13 mouse cellular contexts compared by ENCODE assay signal in genomic region chr8:124340360-124341068, GRCm38 (mm10).
DNase-seq lines count a peak whose midpoint lies in the region; ATAC-seq and TF ChIP-seq lines count a peak whose summit lies in the region.
"Had no signal": no experiment of that assay in that cellular context is flagged by ENCODE, and none has a peak within 500 bp of the region (broad histone marks: within the 10 kb centered on the region; RNA-seq: fewer than 3 reads in every experiment).

No protein-coding gene starts in this region.

- 58% methylated on average over 17 of the region's 17 CpGs for WGBS in kidney, adult 2 months
- 69% methylated on average over 17 of the region's 17 CpGs for WGBS in neural tube, embryonic 12.5 days
- WGBS in neural tube, embryonic 15.5 days = 58% methylated on average over 17 of the region's 17 CpGs
- WGBS in hindbrain, postnatal 0 days = 52% methylated on average over 17 of the region's 17 CpGs
- WGBS in stomach, postnatal 0 days = 83% methylated on average over 17 of the region's 17 CpGs

- H3K9ac ChIP-seq in neural tube, embryonic 12.5 days = no peak overlapping the region
- H3K9ac ChIP-seq in neural tube, embryonic 15.5 days (replicated peaks) = no peak overlapping the region
- no peak overlapping the region for H3K9ac ChIP-seq in hindbrain, postnatal 0 days (replicated peaks; ENCODE audit: low read length)
- no peak overlapping the region for H3K9ac ChIP-seq in stomach, postnatal 0 days (ENCODE audit: low read length)

- H3K27me3 ChIP-seq in kidney, adult 2 months (replicated peaks; ENCODE audit: control insufficient read depth, insufficient read depth, low read length) = no peaks in the 10 kb centered on the region
- H3K27me3 ChIP-seq in neural tube, embryonic 12.5 days (replicated peaks) = no peaks in the 10 kb centered on the region
- no peaks in the 10 kb centered on the region for H3K27me3 ChIP-seq in neural tube, embryonic 15.5 days (replicated peaks)
- no peaks in the 10 kb centered on the region for H3K27me3 ChIP-seq in hindbrain, postnatal 0 days (ENCODE audit: insufficient read depth, low read length)
- no peaks in the 10 kb centered on the region for H3K27me3 ChIP-seq in stomach, postnatal 0 days (ENCODE audit: control insufficient read depth, insufficient read depth, low read length)
- H3K27me3 ChIP-seq: megakaryocyte, embryonic 14.5 days had no signal

- no peak for TF ChIP-seq CTCF in kidney, adult 2 months (conservative IDR thresholded peaks at IDR 0.05; ENCODE audit: insufficient read depth, insufficient read length, low read depth, low read length)
- TF ChIP-seq CTCF in hindbrain, postnatal 0 days (IDR thresholded peaks at IDR 0.05; ENCODE audit: low read depth) = no peak
- no peak for TF ChIP-seq CTCF in stomach, postnatal 0 days (IDR thresholded peaks at IDR 0.05; ENCODE audit: low read depth)

- no peak overlapping the region for H3K4me2 ChIP-seq in neural tube, embryonic 12.5 days (replicated peaks)
- no peak overlapping the region for H3K4me2 ChIP-seq in neural tube, embryonic 15.5 days
- H3K4me2 ChIP-seq in hindbrain, postnatal 0 days (ENCODE audit: low read depth, low read length) = no peak overlapping the region
- H3K4me2 ChIP-seq in stomach, postnatal 0 days (replicated peaks; ENCODE audit: low read depth) = no peak overlapping the region

- peaks cover 1% of the 10 kb centered on the region; the same call in 1 of the 2 replicates for H3K36me3 ChIP-seq in kidney, adult 2 months (ENCODE audit: control insufficient read depth, insufficient read depth, low read length)
- H3K36me3 ChIP-seq in neural tube, embryonic 12.5 days = peaks cover 94% of the 10 kb centered on the region
- H3K36me3 ChIP-seq in neural tube, embryonic 15.5 days = peaks cover 87% of the 10 kb centered on the region
- peaks cover 61% of the 10 kb centered on the region for H3K36me3 ChIP-seq in hindbrain, postnatal 0 days (ENCODE audit: insufficient read depth, low read length)
- peaks cover 42% of the 10 kb centered on the region for H3K36me3 ChIP-seq in stomach, postnatal 0 days (ENCODE audit: control insufficient read depth, insufficient read depth, low read length)

- TF ChIP-seq EP300 in stomach, postnatal 0 days (optimal IDR thresholded peaks at IDR 0.05) = no peak

- peaks cover 4% of the 10 kb centered on the region; the same call in 1 of the 2 replicates for H3K4me1 ChIP-seq in kidney, adult 2 months (ENCODE audit: control insufficient read depth, insufficient read depth, low read length)
- peaks cover 12% of the 10 kb centered on the region for H3K4me1 ChIP-seq in neural tube, embryonic 12.5 days
- peaks cover 6% of the 10 kb centered on the region; the same call in 1 of the 2 replicates for H3K4me1 ChIP-seq in neural tube, embryonic 15.5 days
- H3K4me1 ChIP-seq in hindbrain, postnatal 0 days (ENCODE audit: insufficient read depth, low read length) = 0 out of 2 replicates have a peak, but pooled peaks cover 3% of the 10 kb centered on the region
- H3K4me1 ChIP-seq in stomach, postnatal 0 days (replicated peaks; ENCODE audit: control insufficient read depth, insufficient read depth) = no peaks in the 10 kb centered on the region

- H3K9me3 ChIP-seq in neural tube, embryonic 12.5 days = no peaks in the 10 kb centered on the region
- H3K9me3 ChIP-seq in neural tube, embryonic 15.5 days (replicated peaks) = no peaks in the 10 kb centered on the region
- no peaks in the 10 kb centered on the region for H3K9me3 ChIP-seq in hindbrain, postnatal 0 days (ENCODE audit: low read length)
- H3K9me3 ChIP-seq in stomach, postnatal 0 days (ENCODE audit: control insufficient read depth, low read length) = no peaks in the 10 kb centered on the region
- H3K9me3 ChIP-seq: megakaryocyte, embryonic 14.5 days had no signal

- H3K4me3 ChIP-seq in kidney, adult 2 months (ENCODE audit: insufficient read depth, low read depth, low read length) = no peak overlapping the region
- H3K4me3 ChIP-seq in neural tube, embryonic 12.5 days = no peak overlapping the region
- no peak overlapping the region for H3K4me3 ChIP-seq in neural tube, embryonic 15.5 days (replicated peaks)
- no peak overlapping the region for H3K4me3 ChIP-seq in hindbrain, postnatal 0 days (ENCODE audit: low read length)
- H3K4me3 ChIP-seq in stomach, postnatal 0 days (ENCODE audit: low read depth, low read length) = no peak overlapping the region
- H3K4me3 ChIP-seq: megakaryocyte, embryonic 14.5 days had no signal

- DNase-seq in kidney, adult 2 months = peak; percentile 19
- DNase-seq in kidney, postnatal 10 days = no peak
- DNase-seq in hindbrain, postnatal 0 days (ENCODE audit: low spot score) = peak; percentile 54
- no peak for DNase-seq in stomach, postnatal 0 days (ENCODE audit: low spot score)
- DNase-seq in cerebellum, adult 9-10 months = no peak
- no peak for DNase-seq in T-cell, adult 2 months (ENCODE audit: low spot score)
- DNase-seq: cerebellum, adult 8-10 months; liver; thymus, adult 2 months had no signal

- H3K27ac ChIP-seq in kidney, adult 2 months (ENCODE audit: insufficient read depth, low read depth, low read length) = peak overlapping the region; percentile 2; the same call in 1 of the 2 replicates
- H3K27ac ChIP-seq in neural tube, embryonic 12.5 days = no peak overlapping the region
- no peak overlapping the region for H3K27ac ChIP-seq in neural tube, embryonic 15.5 days (replicated peaks)
- no peak overlapping the region for H3K27ac ChIP-seq in hindbrain, postnatal 0 days
- H3K27ac ChIP-seq in stomach, postnatal 0 days (replicated peaks) = 0 out of 2 replicates have a peak overlapping the region, but pooled peaks have one; percentile 8

- ATAC-seq in neural tube, embryonic 12.5 days (ENCODE audit: low FRiP score, low read depth) = peak; percentile 66
- ATAC-seq in neural tube, embryonic 15.5 days (ENCODE audit: low FRiP score) = no peak; the same call in 1 of the 2 replicates
- ATAC-seq in hindbrain, postnatal 0 days = peak; percentile 81
- ATAC-seq in stomach, postnatal 0 days (ENCODE audit: low FRiP score, low TSS enrichment) = no peak
- ATAC-seq: inflammation-experienced regulatory T-cells, adult 6 months had no signal

- TF ChIP-seq POLR2A in kidney, adult 2 months (IDR thresholded peaks at IDR 0.05; ENCODE audit: low read depth, low read length) = no peak

Comparison
In these comparisons a context has a peak if more than half of its experiments do, and no peak if none do; other contexts are left out.
1. DNase-seq: peak in kidney, adult 2 months (single experiment) and hindbrain, postnatal 0 days (single experiment); none in kidney, postnatal 10 days (single experiment), stomach, postnatal 0 days (single experiment), cerebellum, adult 9-10 months (single experiment) and T-cell, adult 2 months (single experiment).
2. ATAC-seq: peak in neural tube, embryonic 12.5 days (single experiment) and hindbrain, postnatal 0 days (single experiment); none in neural tube, embryonic 15.5 days (single experiment) and stomach, postnatal 0 days (single experiment).
3. H3K27ac ChIP-seq: peak in kidney, adult 2 months (single experiment) and stomach, postnatal 0 days (single experiment); none in neural tube, embryonic 12.5 days (single experiment), neural tube, embryonic 15.5 days (single experiment) and hindbrain, postnatal 0 days (single experiment).